8 mouse cellular contexts compared by ENCODE assay signal in the genomic region with DNA sequence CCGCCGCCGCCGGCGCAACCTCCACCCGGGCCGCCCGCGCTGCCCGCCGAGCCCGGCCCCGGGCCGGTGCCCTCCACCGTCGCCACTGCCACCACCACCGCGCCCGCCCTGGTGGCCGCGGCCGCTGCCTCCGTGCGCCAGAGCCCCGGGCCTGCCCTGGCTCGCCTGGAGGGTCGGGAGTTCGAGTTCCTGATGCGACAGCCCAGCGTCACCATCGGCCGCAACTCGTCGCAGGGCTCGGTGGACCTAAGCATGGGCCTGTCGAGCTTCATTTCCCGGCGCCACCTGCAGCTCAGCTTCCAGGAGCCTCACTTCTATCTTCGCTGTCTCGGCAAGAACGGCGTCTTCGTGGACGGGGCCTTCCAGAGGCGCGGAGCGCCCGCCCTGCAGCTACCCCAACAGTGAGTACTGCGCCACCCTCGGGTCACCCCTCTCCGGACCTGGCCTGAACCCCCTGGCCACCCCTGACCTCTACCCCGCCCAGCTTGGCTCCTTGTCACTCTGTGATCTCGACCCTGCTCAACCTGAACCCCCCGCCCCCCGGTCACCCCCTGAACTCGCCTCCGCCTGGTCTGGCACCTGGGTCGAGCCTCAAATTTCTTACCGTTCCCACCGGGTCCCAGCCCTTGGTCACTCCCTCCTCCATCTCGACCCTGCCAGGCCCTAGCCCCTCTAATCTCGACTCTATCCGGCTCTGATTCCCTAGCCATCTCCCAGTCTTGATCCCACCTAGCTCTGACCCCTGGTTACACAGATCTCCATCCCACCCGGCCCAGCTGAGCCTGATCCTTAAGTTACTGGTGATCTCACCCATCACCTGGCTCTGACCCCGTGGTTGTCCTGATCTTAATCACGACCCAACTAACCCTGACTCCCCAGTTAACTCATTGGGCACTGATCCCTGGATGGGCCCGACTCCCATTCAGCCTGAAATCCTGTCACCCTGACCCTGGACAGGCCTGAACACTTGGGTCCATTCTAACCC. TPM values are rescaled to one million over a fixed set of nuclear protein-coding genes. Genes with fewer than 3 reads are reported as not detected.
DNase-seq lines count a peak whose midpoint lies in the region; ATAC-seq and TF ChIP-seq lines count a peak whose summit lies in the region.

No protein-coding gene starts in this region.

- peaks cover 29% of the 10 kb centered on the region for H3K4me1 ChIP-seq in limb, embryonic 14.5 days (ENCODE audit: control insufficient read depth, insufficient read depth, low read length)
- H3K4me1 ChIP-seq in midbrain, postnatal 0 days (ENCODE audit: insufficient read depth, low read length) = peaks cover 30% of the 10 kb centered on the region

- H3K4me3 ChIP-seq in limb, embryonic 14.5 days (replicated peaks; ENCODE audit: low read length) = peak overlapping the region; percentile 98
- peak overlapping the region; percentile 99 for H3K4me3 ChIP-seq in midbrain, postnatal 0 days (ENCODE audit: low read depth, low read length)

- no peaks in the 10 kb centered on the region for H3K27me3 ChIP-seq in limb, embryonic 14.5 days (ENCODE audit: control insufficient read depth, insufficient read depth, low read length)
- H3K27me3 ChIP-seq in midbrain, postnatal 0 days (ENCODE audit: insufficient read depth, low read length) = no peaks in the 10 kb centered on the region

- H3K4me2 ChIP-seq in limb, embryonic 14.5 days (replicated peaks; ENCODE audit: low read depth, low read length, severe bottlenecking) = peak overlapping the region; percentile 87
- H3K4me2 ChIP-seq in midbrain, postnatal 0 days (ENCODE audit: low read depth, low read length, poor library complexity, severe bottlenecking) = peak overlapping the region; percentile 95

- peak; percentile 1; the same call in 1 of the 2 replicates for TF ChIP-seq CTCF in midbrain, postnatal 0 days (IDR thresholded peaks at IDR 0.05)

- peak; percentile 61 for DNase-seq in cerebellum, adult 11-12 months
- DNase-seq in cerebellum, adult 8-10 months = no peak
- peak; percentile 51 to 56 for DNase-seq in B cell, adult 2 months
- peak; percentile 25 for DNase-seq in c-Kit-positive CD71-positive TER-119-negative erythroid progenitor cells, embryonic 14.5 days (ENCODE audit: low read depth)
- DNase-seq in limb, embryonic 14.5 days (ENCODE audit: low spot score) = no peak
- no peak for DNase-seq in midbrain, postnatal 0 days (ENCODE audit: low spot score)
- peak; percentile 73 for DNase-seq in thymus, postnatal 4 days

- H3K27ac ChIP-seq in limb, embryonic 14.5 days (replicated peaks; ENCODE audit: low read depth, low read length) = peak overlapping the region; percentile 83
- H3K27ac ChIP-seq in midbrain, postnatal 0 days (ENCODE audit: low read depth, low read length) = peak overlapping the region; percentile 88

- ATAC-seq in granulocyte monocyte progenitor cell, adult 5-6 weeks (replicated peaks; ENCODE audit: poor library complexity, severe bottlenecking) = peak; percentile 36
- ATAC-seq in limb, embryonic 14.5 days (ENCODE audit: low FRiP score, low read depth) = peak; percentile 63
- peak; percentile 25; the same call in 1 of the 2 replicates for ATAC-seq in midbrain, postnatal 0 days (ENCODE audit: low FRiP score)

- no peaks in the 10 kb centered on the region for H3K9me3 ChIP-seq in limb, embryonic 14.5 days (ENCODE audit: control insufficient read depth, low read length)
- H3K9me3 ChIP-seq in midbrain, postnatal 0 days (ENCODE audit: low read length) = no peaks in the 10 kb centered on the region

- peak overlapping the region; percentile 92 for H3K9ac ChIP-seq in limb, embryonic 14.5 days (ENCODE audit: low read depth, low read length, severe bottlenecking)
- peak overlapping the region; percentile 98 for H3K9ac ChIP-seq in midbrain, postnatal 0 days (replicated peaks; ENCODE audit: low read length, poor library complexity, severe bottlenecking)

- no peak for TF ChIP-seq POLR2A in limb, embryonic 14.5 days (IDR thresholded peaks at IDR 0.05; ENCODE audit: borderline replicate concordance, extremely low read depth, insufficient read depth, insufficient read length)

- WGBS in limb, embryonic 14.5 days = 1% methylated on average over 33 of the region's 67 CpGs
- WGBS in midbrain, postnatal 0 days = 2% methylated on average over 59 of the region's 67 CpGs

- peaks cover 10% of the 10 kb centered on the region for H3K36me3 ChIP-seq in limb, embryonic 14.5 days (ENCODE audit: control insufficient read depth, insufficient read depth, low read length)
- H3K36me3 ChIP-seq in midbrain, postnatal 0 days (ENCODE audit: insufficient read depth, low read length) = peaks cover 5% of the 10 kb centered on the region

RNA-seq across cellular contexts. Expression of a gene that starts 0.6 kb away (rescaled TPM):
- total RNA-seq in granulocyte monocyte progenitor cell, adult 5-6 weeks (2014; fragmentation: Nextera tagmentation) = 18.2 and 19.0 TPM in 2 replicates
- 6.1 TPM in 2 replicates for total RNA-seq in granulocyte monocyte progenitor cell, adult 5-6 weeks (2017)
- polyA plus RNA-seq in limb, embryonic 14.5 days (2012; rRNA removed) = 18.6 and 22.1 TPM in 2 replicates
- polyA plus RNA-seq in limb, embryonic 14.5 days (2014; fragmentation: Nextera tagmentation; extraction: Ambion mirVana) = 6.0 and 6.7 TPM in 2 replicates
- 28.0 and 30.0 TPM in 2 replicates for total RNA-seq in midbrain, postnatal 0 days (2014; rRNA removed)
- polyA plus RNA-seq in midbrain, postnatal 0 days (2015; fragmentation: Nextera tagmentation; extraction: Ambion mirVana) = 4.9 and 7.1 TPM in 2 replicates

Comparison
In these comparisons a context has a peak if more than half of its experiments do, and no peak if none do; other contexts are left out.
1. DNase-seq: peak in cerebellum, adult 11-12 months (single experiment), B cell, adult 2 months (2 of 2), c-Kit-positive CD71-positive TER-119-negative erythroid progenitor cells, embryonic 14.5 days (single experiment) and thymus, postnatal 4 days (single experiment); none in cerebellum, adult 8-10 months (single experiment), limb, embryonic 14.5 days (single experiment) and midbrain, postnatal 0 days (single experiment).
2. Peak in every context shown above with its lines, with median percentiles within 50 percentile points of each other: ATAC-seq.